Mouse (Mus musculus): ENCODE measurements around the gene Zfp870. TPM values are rescaled to one million over a fixed set of nuclear protein-coding genes. Genes with fewer than 3 reads are reported as not detected.

Gene Zfp870
- 5.3 and 6.2 TPM in 2 replicates for polyA plus RNA-seq (2016; fragmentation: Nextera tagmentation; extraction: Ambion mirVana)

DNA sequence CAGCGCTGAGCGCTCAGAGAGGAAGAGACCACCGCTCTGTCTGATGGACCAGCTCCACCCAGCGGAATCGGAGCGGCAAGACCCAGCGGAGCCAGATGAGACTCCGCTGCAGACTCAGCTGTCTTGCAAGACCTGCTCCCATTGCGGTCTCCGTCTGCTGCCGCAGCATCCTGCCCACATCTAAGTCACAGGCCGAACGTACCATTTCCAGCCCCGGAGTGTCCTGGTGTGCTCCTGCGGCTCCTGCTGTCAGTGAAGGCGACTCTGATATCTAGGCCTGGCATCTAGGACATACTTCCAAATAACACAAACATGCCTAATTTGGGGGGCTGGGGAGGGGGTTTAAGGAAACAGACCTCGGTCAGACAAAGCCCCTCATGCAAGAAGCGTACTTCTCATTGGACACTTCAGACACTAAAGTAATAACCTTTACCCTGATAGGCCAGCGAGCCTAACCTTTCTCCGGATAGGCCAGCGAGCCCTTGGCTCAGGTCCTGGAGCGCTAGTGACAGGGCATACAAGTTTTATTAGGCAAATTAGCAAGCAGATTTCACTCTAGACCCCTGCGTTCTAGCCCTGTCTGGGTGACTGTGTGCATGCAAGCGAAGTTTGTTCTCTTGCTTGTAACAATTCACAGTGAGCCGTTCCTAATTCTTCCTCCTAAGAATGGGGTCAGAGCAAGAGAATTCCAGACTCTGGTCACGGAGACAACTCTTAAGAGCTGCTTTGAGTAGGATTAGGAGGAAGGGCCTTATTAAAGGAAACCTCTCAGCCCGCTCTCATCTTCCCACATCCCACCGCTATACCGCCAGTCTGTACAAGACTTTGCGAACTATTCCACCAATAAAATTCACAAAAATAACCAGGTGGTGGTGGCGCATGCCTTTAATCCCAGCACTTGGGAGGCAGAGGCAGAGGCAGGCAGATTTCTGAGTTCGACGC is at the start of gene Zfp870:
TSS of gene Zfp870 (minus strand) at position 404 of the 942 bp plus-strand sequence.
- WGBS, result 13% methylated on average over 33 of the region's 33 CpGs

DNA sequence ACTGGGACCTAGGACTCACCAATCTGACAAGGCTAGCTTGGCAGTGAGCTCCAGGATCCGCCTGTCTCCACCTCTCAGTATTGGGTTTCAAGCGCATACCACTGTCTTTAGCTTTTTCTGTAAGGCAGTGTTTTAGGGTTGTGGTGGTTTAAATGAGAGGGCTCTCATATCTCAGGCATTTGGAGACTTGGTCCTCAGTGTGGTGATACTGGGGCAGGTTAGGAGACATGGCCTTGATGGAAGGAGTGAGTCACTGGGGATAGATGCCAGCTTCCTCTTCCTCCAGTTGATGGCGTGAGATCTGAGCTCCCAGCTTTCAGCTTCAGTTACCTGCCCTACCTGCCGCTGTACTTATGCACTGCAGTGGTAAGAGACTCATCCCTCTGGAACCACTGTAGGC is 48.4 kb upstream of the Zfp870 start:
- Histone ChIP-seq H3K4me2 (no peak overlapping the region), H3K9ac (no peak overlapping the region), H3K27me3 (replicated peaks) (no peaks in the 10 kb centered on the region), H3K27ac (ENCODE audit: poor library complexity, severe bottlenecking) (no peak overlapping the region), H3K4me3 (no peak overlapping the region), H3K4me1 (replicated peaks) (no peaks in the 10 kb centered on the region), H3K36me3 (no peaks in the 10 kb centered on the region), H3K9me3 (replicated peaks) (no peaks in the 10 kb centered on the region)
- no peak for ATAC-seq (ENCODE audit: insufficient number of reproducible peaks, low FRiP score)
- WGBS, result 74% methylated on average over 4 of the region's 4 CpGs

More for the DNA sequence above, at the start of gene Zfp870:
- H3K4me3 ChIP-seq, result peak within 1 kb of the TSS; percentile 80
- peak; percentile 98 for ATAC-seq (ENCODE audit: insufficient number of reproducible peaks, low FRiP score)
- H3K4me1 ChIP-seq (replicated peaks), result peaks cover 13% of the 10 kb centered on the region
- H3K9ac ChIP-seq, result peak within 1 kb of the TSS; percentile 87
- H3K27ac ChIP-seq (ENCODE audit: poor library complexity, severe bottlenecking), result peak within 1 kb of the TSS; percentile 81
- H3K9me3 ChIP-seq (replicated peaks), result no peaks in the 10 kb centered on the region
- peak within 1 kb of the TSS; percentile 88 for H3K4me2 ChIP-seq
- H3K36me3 ChIP-seq, result no peaks in the 10 kb centered on the region
- H3K27me3 ChIP-seq (replicated peaks), result no peaks in the 10 kb centered on the region

DNA sequence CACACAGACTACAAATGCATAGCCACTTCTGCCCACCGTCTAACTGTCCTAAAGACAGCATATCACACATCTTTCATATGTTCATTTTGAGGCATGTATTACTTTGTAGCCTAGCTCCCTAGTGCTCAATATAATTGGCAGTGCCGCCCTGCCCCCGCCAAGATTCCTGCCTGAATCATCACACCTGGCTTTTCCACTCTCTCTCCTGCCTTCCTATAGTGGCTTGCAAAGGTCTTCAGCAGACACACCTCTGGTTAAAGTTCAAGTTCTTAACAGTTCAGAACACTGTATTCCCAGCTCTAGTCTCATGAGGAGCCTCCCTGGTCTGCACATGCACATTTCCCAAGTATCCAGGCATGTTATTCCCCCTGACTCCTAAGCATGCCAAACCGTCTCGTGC is 36.4 kb upstream of the Zfp870 start:
- no peak for ATAC-seq (ENCODE audit: insufficient number of reproducible peaks, low FRiP score)
- Histone ChIP-seq H3K4me1 (replicated peaks) (no peaks in the 10 kb centered on the region), H3K27me3 (replicated peaks) (peaks cover 28% of the 10 kb centered on the region), H3K9me3 (replicated peaks) (no peaks in the 10 kb centered on the region), H3K27ac (ENCODE audit: poor library complexity, severe bottlenecking) (no peak overlapping the region), H3K4me3 (no peak overlapping the region), H3K4me2 (no peak overlapping the region), H3K9ac (no peak overlapping the region), H3K36me3 (no peaks in the 10 kb centered on the region)
- WGBS, result 79% methylated on average over 5 of the region's 5 CpGs

DNA sequence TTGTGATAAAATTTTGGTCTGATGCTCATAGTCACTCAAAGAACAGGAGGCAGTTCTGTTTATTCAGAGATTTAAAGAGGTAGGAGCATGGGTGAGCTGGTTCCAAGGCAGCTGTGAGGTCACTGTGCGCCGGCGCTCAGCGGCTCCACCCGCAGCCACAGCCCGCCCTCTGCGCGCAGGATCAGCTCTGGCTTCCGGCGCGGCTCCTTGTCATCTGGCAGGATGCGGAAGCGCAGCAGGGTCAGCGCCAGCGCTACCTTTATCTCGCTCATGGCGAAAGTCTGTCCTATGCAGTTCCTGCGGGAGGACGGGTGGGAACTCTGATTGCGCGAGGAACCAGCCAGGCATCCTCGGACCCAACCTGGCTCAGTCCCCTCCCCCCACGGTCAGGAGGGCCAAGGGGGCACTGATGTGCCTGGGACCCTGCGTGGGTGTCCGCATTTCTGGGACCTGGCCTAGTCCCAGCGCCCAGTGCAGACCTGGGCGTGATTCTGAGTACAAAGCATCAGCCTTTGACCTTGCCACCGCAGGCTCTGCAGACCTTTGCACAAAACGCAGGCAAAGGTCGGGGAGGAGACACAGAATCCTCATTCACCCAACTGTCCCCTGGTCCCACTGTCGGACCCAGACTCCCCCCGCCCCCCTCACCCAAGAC is 33.3 kb upstream of the Zfp870 start:
- 13% methylated on average over 32 of the region's 32 CpGs for WGBS
- peaks cover 31% of the 10 kb centered on the region for H3K27me3 ChIP-seq (replicated peaks)
- no peaks in the 10 kb centered on the region for H3K36me3 ChIP-seq
- H3K4me3 ChIP-seq, result peak overlapping the region; percentile 53
- no peak overlapping the region for H3K27ac ChIP-seq (ENCODE audit: poor library complexity, severe bottlenecking)
- H3K9ac ChIP-seq, result peak overlapping the region; percentile 59
- peak; percentile 90 for ATAC-seq (ENCODE audit: insufficient number of reproducible peaks, low FRiP score)
- peaks cover 6% of the 10 kb centered on the region; the same call in 1 of the 2 replicates for H3K9me3 ChIP-seq (replicated peaks)
- no peaks in the 10 kb centered on the region for H3K4me1 ChIP-seq (replicated peaks)
- peak overlapping the region; percentile 76 for H3K4me2 ChIP-seq

DNA sequence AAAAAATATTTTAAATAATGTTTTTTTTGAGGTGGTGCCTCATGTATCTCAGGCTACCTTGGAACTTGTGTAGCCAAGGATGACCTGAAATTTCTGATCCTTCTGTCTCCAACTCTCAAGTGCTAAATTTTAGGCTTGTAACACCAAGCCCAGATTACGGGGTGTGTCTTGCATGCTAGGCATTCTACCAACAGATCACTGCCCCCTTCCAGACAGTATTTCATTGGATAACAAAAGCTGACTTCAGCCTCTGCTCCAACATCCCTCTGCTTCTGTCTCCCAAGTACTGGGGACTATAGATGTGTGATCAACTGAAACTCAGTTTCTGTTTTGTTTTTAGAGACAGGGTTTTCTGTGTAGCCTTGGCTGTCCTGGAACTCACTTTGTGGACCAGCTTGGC is 32.2 kb upstream of the Zfp870 start:
- no peak overlapping the region for H3K4me3 ChIP-seq
- 91% methylated on average over 1 of the region's 1 CpGs for WGBS
- H3K27ac ChIP-seq (ENCODE audit: poor library complexity, severe bottlenecking), result no peak overlapping the region
- H3K9me3 ChIP-seq (replicated peaks), result peaks cover 6% of the 10 kb centered on the region; the same call in 1 of the 2 replicates
- no peak overlapping the region for H3K4me2 ChIP-seq
- H3K4me1 ChIP-seq (replicated peaks), result no peaks in the 10 kb centered on the region
- H3K36me3 ChIP-seq, result no peaks in the 10 kb centered on the region
- no peak for ATAC-seq (ENCODE audit: insufficient number of reproducible peaks, low FRiP score)
- H3K27me3 ChIP-seq (replicated peaks), result peaks cover 23% of the 10 kb centered on the region
- no peak overlapping the region for H3K9ac ChIP-seq

DNA sequence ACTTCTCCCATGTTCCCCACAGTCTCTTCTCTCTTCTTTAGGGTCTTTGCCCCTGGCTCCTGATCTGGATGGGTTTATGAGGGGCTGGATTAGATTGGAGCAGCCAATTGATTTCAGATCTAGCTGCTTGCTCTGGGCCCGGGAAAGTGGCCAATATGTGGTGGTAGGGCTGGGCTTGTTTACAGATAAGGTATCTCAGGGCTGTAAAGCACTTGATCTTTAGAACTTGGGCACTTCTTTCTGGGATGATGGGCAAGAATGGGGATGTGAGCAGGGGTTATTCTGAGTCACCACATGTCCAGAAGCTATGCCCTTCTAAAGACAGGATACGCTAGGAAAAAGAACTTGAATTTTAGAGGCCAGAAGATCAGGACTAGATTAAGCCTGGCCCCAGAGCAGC is 27.7 kb upstream of the Zfp870 start:
- 47% methylated on average over 2 of the region's 2 CpGs for WGBS
- ATAC-seq (ENCODE audit: insufficient number of reproducible peaks, low FRiP score), result no peak

DNA sequence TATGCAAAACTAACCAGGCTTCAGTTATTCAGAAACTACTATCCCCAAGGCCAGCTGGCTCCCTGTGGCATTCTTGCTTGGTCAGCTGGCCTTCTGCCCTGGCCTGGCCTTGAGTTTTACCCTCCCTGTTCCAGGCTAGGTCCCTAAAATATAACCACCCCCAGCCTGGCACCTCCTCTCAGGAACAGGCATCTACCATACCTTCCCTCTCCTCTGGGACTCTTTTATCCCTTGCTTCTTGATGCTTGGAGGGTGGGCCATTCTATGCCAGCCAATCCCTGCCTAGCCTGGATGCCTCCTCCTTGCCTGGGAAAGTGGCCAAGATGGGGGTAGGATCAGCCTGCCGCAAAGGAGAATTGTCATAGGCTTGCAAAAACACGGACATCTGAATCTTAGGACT is 25.7 kb upstream of the Zfp870 start, which contains the start of gene Cyp4f14:
TSS of gene Cyp4f14 (minus strand) at position 212 of the 400 bp plus-strand sequence.
- H3K9me3 ChIP-seq (replicated peaks), result peaks cover 6% of the 10 kb centered on the region; the same call in 1 of the 2 replicates
- H3K27ac ChIP-seq (ENCODE audit: poor library complexity, severe bottlenecking), result no peak within 1 kb of the TSS
- H3K4me2 ChIP-seq, result no peak within 1 kb of the TSS
- 53% methylated on average over 2 of the region's 2 CpGs for WGBS
- peaks cover 18% of the 10 kb centered on the region for H3K27me3 ChIP-seq (replicated peaks)
- H3K4me1 ChIP-seq (replicated peaks), result no peaks in the 10 kb centered on the region
- H3K4me3 ChIP-seq, result no peak within 1 kb of the TSS
- H3K9ac ChIP-seq, result no peak within 1 kb of the TSS
- H3K36me3 ChIP-seq, result no peaks in the 10 kb centered on the region
- no peak for ATAC-seq (ENCODE audit: insufficient number of reproducible peaks, low FRiP score)

More for the DNA sequence above, 27.7 kb upstream of the Zfp870 start:
- Histone ChIP-seq H3K9me3 (replicated peaks) (peaks cover 6% of the 10 kb centered on the region; the same call in 1 of the 2 replicates), H3K4me3 (no peak overlapping the region), H3K27ac (ENCODE audit: poor library complexity, severe bottlenecking) (no peak overlapping the region), H3K27me3 (replicated peaks) (peaks cover 15% of the 10 kb centered on the region), H3K4me1 (replicated peaks) (no peaks in the 10 kb centered on the region), H3K4me2 (no peak overlapping the region), H3K36me3 (no peaks in the 10 kb centered on the region), H3K9ac (no peak overlapping the region)

DNA sequence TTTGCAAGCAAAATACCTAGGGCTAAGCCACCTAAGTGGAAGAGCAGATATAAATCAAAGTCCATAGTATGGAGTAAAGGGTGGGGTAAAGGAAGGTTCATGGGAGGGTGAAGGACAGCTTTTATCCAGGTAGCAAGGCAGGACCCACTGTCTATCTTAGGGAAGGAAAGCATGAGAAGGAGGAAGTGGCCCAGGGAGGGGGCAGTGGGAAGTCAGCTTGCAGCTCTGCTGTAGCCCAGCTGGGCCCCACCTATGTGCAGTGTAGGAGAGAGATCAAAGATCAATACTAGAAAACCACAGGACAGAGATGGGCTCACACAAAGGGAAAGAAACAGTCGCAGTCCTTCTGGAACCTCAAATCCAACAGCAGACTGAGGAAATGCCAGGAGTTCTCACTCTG is 24.6 kb upstream of the Zfp870 start:
- Histone ChIP-seq H3K9ac (no peak overlapping the region), H3K4me1 (replicated peaks) (no peaks in the 10 kb centered on the region)
- 58% methylated on average over 1 of the region's 1 CpGs for WGBS

DNA sequence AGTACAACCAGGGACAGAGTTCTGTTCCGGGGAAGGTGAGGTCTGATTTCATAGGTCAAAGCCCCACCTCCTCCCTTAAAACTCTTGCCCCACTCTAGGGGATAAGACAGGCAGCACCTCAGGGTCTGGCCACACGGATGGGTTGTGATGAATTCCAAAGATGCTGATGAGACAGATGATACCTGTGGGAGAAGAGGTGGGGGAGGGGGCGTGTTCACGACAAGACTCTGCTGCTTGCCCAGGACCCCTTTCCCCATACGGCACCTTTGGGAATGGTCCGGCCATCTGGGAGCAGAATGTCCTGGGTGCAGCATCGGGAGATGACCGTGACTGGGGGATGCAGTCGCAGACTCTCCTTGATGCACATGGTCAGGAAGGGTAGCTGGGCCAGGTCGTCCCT is 14.7 kb upstream of the Zfp870 start:
- peaks cover 26% of the 10 kb centered on the region; the same call in 1 of the 2 replicates for H3K27me3 ChIP-seq (replicated peaks)
- H3K9ac ChIP-seq, result no peak overlapping the region
- no peak overlapping the region for H3K4me2 ChIP-seq
- H3K9me3 ChIP-seq (replicated peaks), result no peaks in the 10 kb centered on the region
- H3K4me1 ChIP-seq (replicated peaks), result no peaks in the 10 kb centered on the region
- H3K4me3 ChIP-seq, result no peak overlapping the region
- H3K27ac ChIP-seq (ENCODE audit: poor library complexity, severe bottlenecking), result no peak overlapping the region
- WGBS, result 66% methylated on average over 10 of the region's 10 CpGs
- H3K36me3 ChIP-seq, result no peaks in the 10 kb centered on the region
- no peak for ATAC-seq (ENCODE audit: insufficient number of reproducible peaks, low FRiP score)

More for the DNA sequence above, 24.6 kb upstream of the Zfp870 start:
- Histone ChIP-seq H3K36me3 (no peaks in the 10 kb centered on the region), H3K27me3 (replicated peaks) (peaks cover 21% of the 10 kb centered on the region), H3K4me2 (no peak overlapping the region), H3K27ac (ENCODE audit: poor library complexity, severe bottlenecking) (no peak overlapping the region), H3K4me3 (no peak overlapping the region), H3K9me3 (replicated peaks) (0 out of 2 replicates have a peak, but pooled peaks cover 3% of the 10 kb centered on the region)
- no peak for ATAC-seq (ENCODE audit: insufficient number of reproducible peaks, low FRiP score)

DNA sequence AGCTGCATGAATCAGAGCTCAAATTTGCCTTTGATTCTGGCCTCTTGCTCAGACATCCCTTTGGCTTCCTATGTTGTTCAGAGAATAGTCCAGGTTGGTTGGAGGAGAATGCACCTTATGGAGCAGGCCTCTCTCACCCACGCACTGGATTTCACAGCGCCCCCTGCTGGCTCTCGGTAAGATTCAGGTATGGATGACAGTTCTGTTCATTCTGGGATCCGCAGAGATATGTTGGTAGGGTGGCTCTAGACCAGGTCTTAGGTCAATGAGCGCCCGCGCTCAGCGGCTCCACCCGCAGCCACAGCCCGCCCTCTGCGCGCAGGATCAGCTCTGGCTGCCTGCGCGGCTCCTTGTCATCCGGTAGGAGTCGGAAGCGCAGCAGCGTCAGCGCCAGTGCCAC is 13.8 kb upstream of the Zfp870 start:
- Histone ChIP-seq H3K4me3 (peak overlapping the region; percentile 5; the same call in 1 of the 2 replicates), H3K4me1 (replicated peaks) (no peaks in the 10 kb centered on the region), H3K4me2 (peak overlapping the region; percentile 44), H3K9ac (no peak overlapping the region), H3K27me3 (replicated peaks) (peaks cover 24% of the 10 kb centered on the region; the same call in 1 of the 2 replicates), H3K27ac (ENCODE audit: poor library complexity, severe bottlenecking) (no peak overlapping the region), H3K36me3 (no peaks in the 10 kb centered on the region), H3K9me3 (replicated peaks) (no peaks in the 10 kb centered on the region)
- 9% methylated on average over 19 of the region's 19 CpGs for WGBS
- ATAC-seq (ENCODE audit: insufficient number of reproducible peaks, low FRiP score), result no peak

DNA sequence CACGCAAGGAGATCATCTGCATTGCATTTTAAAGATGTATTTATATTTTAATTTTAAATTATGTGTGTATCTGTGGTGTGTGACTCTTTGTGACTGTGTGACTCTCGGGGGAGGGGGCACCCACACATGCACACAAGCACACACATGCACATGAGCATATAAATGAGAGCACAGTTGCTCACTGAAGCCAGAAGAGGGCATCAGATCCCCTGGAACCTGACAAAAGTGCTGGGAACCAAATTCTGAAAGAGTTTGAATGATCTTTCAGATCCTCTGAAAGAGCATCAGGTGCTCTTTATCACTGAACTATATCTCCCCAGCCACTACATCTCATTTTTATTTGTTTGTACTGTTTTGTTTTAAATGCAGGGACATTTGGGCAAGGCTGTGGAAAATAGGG is 13.0 kb upstream of the Zfp870 start:
- Histone ChIP-seq H3K36me3 (no peaks in the 10 kb centered on the region), H3K27ac (ENCODE audit: poor library complexity, severe bottlenecking) (no peak overlapping the region), H3K4me2 (no peak overlapping the region), H3K9me3 (replicated peaks) (no peaks in the 10 kb centered on the region), H3K27me3 (replicated peaks) (peaks cover 24% of the 10 kb centered on the region; the same call in 1 of the 2 replicates), H3K4me3 (no peak overlapping the region), H3K9ac (no peak overlapping the region), H3K4me1 (replicated peaks) (no peaks in the 10 kb centered on the region)
- no peak for ATAC-seq (ENCODE audit: insufficient number of reproducible peaks, low FRiP score)
- WGBS, result 70% methylated on average over 2 of the region's 2 CpGs

Measured in heart, embryonic 12.5 days (tissue).